Mouse (Mus musculus) testis, adult 2 months (tissue): ENCODE measurements around the gene Kdm4d. TPM values are rescaled to one million over a fixed set of nuclear protein-coding genes. Genes with fewer than 3 reads are reported as not detected.

Experiments used
- H3K27ac ChIP-seq: fragments of 200-500 bp; 2 replicates; pipeline ENCODE4 v1.5.1; 2012; ENCODE audit warnings: low read depth, low read length; ENCODE audit not compliant: control insufficient read depth, insufficient read depth
- H3K27me3 ChIP-seq: fragments of 200-500 bp; 2 replicates; pipeline ENCODE4 v1.6.1; 2012; ENCODE audit warnings: mild to moderate bottlenecking, low read length, moderate library complexity; ENCODE audit not compliant: control insufficient read depth, insufficient read depth
- H3K36me3 ChIP-seq: fragments of 200-500 bp; 2 replicates; pipeline ENCODE4 v1.6.1; 2012; ENCODE audit warnings: mild to moderate bottlenecking, low read length; ENCODE audit not compliant: control insufficient read depth, insufficient read depth
- H3K4me1 ChIP-seq: fragments of 200-500 bp; 2 replicates; pipeline ENCODE4 v1.6.1; 2012; ENCODE audit warnings: low read length; ENCODE audit not compliant: control insufficient read depth, insufficient read depth
- H3K4me3 ChIP-seq: fragments of 200-500 bp; 2 replicates; pipeline ENCODE4 v1.5.1; 2012; ENCODE audit warnings: low read depth, mild to moderate bottlenecking, low read length, moderate library complexity, mixed read lengths; ENCODE audit not compliant: control insufficient read depth
- CTCF ChIP-seq: fragments of 200-500 bp; IDR thresholded peaks from 2 replicates; pipeline ENCODE4 v1.5.1; 2012; ENCODE audit warnings: low read depth, mild to moderate bottlenecking, inconsistent platforms, low read length, moderate library complexity; ENCODE audit not compliant: control insufficient read depth, insufficient read depth, insufficient replicate concordance
- POLR2A ChIP-seq: fragments of 200-500 bp; IDR thresholded peaks from 2 replicates; pipeline ENCODE4 v1.6.1; 2012; ENCODE audit warnings: low read depth, mild to moderate bottlenecking, inconsistent platforms, low read length, moderate library complexity; ENCODE audit not compliant: control insufficient read depth
- polyA plus RNA-seq: library from polyadenylated mRNA; depleted of rRNA; stranded (reverse); fragments of >200 nt; gene quantifications from 2 replicates; pipeline ENCODE4 v1.2.3, GENCODE M21; 2012; rRNA removed

The Kdm4d gene
- polyA plus RNA-seq: 78.0 and 80.1 TPM in 2 replicates

DNA sequence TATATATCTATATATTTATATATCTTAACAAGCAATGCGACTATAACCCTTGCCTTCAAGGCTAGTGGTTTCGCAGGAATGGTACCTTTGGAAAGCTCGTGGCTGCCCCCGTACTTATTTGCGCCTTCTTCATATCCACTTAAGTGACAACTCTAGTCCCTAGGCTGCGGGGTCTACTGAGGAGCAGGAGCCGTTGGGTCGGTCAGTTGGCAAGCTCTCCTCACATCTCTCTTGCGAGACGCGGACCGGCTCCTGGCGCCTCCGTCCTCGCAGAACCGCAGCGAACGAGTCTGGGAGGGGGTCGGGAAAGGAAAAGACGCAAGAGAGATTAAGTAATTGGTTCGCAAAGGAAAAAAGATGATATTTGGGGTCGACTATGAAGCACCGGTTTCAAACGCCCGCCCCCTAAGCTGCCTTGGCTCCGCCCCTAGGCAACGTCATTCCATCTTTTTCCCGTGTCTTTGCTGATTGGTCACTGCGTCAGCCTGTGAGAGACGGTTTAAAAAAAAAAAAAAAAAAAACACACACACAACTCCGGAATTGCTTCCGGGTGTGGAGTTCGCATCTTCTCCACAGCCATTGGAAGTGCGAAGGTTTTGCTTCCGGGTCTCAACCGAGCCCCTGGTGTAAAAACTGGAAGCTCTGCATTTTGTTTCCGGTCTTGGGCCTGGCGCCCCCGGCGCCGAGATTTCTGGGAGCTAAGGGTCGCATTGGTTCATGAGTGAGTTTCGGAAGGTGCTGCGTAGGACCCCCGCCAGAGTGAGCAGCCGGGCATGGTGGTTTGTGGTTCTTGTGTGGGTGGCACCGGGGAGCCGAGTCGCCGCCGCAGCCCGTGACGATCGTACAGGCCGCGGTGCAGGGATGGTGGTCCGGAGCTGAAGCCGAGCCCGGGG is at the start of gene Kdm4d, which contains the start of gene Cwc15:
Kdm4d (minus strand) TSS at position 460 of the 893 bp plus-strand sequence.
Cwc15 (plus strand) TSS at position 595 of the 893 bp plus-strand sequence.
- Histone ChIP-seq H3K4me3 (peak within 1 kb of the TSS; percentile 98), H3K36me3 (peaks cover 2% of the 10 kb centered on the region), H3K27me3 (no peaks in the 10 kb centered on the region), H3K4me1 (no peaks in the 10 kb centered on the region), H3K27ac (peak within 1 kb of the TSS; percentile 98)
- peak; percentile 75 for TF ChIP-seq POLR2A
- no peak for TF ChIP-seq CTCF

DNA sequence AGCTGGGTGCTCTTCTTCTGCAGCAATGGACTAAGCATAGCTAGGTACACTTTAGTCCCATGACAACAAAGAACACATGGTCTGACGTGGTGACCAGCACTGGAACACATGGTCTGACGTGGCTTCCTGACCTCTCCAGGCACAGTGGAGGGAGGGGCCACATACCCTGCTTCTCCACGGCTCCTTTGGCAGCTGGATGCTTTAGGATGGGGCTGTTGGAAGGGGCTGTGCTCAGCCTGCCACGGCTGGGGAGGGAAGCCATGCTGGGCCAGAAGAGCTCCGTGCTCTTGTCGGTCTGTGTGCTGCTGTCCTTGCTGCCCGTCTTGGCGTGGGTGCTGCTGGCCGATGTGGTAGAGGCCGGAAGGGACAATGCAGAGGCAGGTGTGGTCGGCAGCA is 48.1 kb upstream of the Kdm4d start:
- no peaks in the 10 kb centered on the region for H3K36me3 ChIP-seq
- no peaks in the 10 kb centered on the region for H3K27me3 ChIP-seq
- no peak overlapping the region for H3K27ac ChIP-seq
- no peaks in the 10 kb centered on the region; the same call in 1 of the 2 replicates for H3K4me1 ChIP-seq
- no peak overlapping the region for H3K4me3 ChIP-seq
- no peak for TF ChIP-seq POLR2A
- no peak for TF ChIP-seq CTCF

DNA sequence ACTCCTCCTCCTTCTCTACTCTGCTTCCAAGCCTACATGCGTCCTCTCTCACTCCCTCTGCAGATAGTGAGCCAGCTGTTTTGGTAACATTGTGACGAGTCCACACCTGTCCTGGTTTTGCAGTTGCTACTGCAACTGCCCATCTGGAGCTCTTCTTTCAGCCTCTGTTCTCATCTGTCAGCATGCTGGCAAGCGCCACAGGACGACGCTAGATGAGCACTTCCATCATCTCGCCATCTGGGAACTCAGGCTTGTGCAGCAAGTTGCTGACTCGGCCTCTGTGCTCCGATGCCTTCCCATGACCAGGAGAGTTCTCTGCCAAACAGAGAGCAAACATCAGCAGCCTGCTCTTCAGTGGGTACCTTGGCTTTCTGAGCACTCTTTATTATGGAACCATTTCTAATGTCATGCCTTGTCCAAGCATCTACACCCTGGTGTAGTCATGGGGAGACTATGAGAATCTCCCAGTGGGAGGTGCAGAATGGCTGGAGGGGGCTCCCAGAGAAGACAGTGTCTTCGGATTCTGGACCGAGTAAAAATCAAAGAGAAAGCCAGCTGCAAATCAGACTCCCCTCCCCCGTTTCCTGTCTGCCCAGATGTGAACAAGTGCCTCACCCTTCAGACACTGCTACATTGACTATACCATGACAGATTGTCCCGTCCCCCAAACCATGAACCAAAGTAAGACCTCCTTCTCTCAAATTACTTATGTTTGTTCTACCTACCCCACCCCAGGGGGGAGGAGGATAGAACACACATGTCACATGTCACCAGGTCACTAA is 47.5 kb upstream of the Kdm4d start:
- no peak overlapping the region for H3K4me3 ChIP-seq
- H3K4me1 ChIP-seq: no peaks in the 10 kb centered on the region; the same call in 1 of the 2 replicates
- H3K27ac ChIP-seq: no peak overlapping the region
- TF ChIP-seq POLR2A (no peak), CTCF (no peak)
- no peaks in the 10 kb centered on the region for H3K36me3 ChIP-seq
- H3K27me3 ChIP-seq: no peaks in the 10 kb centered on the region

DNA sequence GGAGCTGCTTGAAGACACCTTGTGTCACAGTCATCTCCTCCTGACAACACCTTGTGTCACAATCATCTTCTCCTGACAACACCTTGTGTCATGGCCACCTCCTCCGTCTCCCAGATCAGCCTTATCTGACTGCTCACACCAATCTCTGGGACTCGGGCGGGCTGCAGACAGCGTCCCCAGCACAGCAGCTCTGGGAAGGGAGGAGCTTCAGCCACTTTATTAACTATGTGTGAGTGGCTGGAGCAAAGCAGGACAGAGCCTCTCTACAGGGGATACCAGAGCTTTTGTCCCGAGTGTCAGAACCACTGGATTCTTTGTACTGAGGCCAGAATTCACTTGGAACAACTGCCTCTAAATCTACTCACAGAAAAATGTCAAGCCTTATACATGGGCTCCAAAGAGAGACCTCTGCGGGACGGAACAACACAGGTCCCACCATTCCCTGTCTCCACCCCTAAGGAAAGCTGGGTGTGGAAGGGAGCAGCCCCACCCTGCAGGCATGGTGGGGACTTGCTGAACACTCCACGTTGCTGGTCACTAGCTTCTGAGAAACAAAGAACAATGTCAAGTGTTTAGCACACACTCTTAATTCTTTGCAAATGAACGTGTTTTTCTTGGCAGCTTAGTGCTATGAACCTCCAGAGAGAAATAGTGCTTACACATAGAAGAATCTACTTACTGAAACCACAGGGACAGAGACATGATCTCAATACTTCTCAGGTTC is 43.9 kb upstream of the Kdm4d start:
- Histone ChIP-seq H3K4me1 (no peaks in the 10 kb centered on the region; the same call in 1 of the 2 replicates), H3K4me3 (no peak overlapping the region; the same call in 1 of the 2 replicates), H3K27me3 (no peaks in the 10 kb centered on the region), H3K27ac (no peak overlapping the region; the same call in 1 of the 2 replicates), H3K36me3 (no peaks in the 10 kb centered on the region)
- TF ChIP-seq CTCF (no peak), POLR2A (no peak)

DNA sequence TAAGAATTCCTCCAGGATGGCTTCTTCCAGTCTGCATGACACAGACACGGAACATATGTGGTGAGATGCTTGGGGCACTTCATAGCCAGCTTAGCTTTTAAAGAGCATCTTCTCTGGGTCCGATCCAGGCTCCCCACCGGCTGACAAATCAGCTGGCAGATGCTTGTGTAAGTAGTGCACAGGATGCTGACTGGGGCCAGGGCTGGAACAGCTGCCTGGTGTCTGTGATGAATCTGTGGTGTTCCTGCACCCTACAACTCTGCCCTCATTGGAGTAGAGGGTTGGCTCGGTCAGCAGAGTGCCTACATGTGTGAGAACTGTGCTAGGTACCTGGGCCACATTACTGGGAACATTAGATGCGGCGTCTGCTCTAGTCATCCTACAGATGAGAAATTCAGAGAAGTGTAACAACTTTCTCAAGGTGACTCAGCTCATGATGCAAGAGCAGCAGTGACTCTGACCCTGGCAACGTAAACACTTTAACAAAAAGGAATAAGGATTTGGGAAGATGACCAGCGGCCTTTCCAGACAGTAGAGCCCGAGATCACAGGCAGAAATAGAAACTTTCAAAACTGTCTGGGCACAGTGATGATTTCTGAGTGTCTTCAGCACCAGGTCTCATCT is 34.7 kb upstream of the Kdm4d start:
- TF ChIP-seq CTCF (no peak), POLR2A (no peak)
- H3K4me3 ChIP-seq: no peak overlapping the region

DNA sequence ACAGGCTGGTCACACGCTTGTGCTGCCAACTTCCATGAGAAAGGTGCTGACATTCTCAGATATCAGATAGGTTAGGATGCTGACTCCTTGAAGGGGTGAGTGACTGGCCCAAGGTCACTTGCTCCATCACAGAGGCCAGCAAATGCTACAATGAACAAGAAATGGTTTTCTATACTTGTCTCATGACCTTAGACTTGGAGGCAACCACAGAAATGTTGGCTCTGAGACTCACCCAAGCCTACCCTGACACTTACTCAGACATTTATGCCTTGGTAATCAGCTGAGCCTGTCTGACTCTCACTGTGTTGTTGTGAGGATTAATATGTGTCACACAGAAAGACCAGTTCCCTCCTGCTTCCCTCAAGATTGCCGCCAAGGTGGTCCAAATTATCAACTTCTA is 33.4 kb upstream of the Kdm4d start:
- no peak overlapping the region for H3K27ac ChIP-seq
- H3K27me3 ChIP-seq: no peaks in the 10 kb centered on the region
- no peak overlapping the region for H3K4me3 ChIP-seq
- no peak for TF ChIP-seq CTCF
- TF ChIP-seq POLR2A: no peak
- H3K4me1 ChIP-seq: peaks cover 3% of the 10 kb centered on the region
- no peaks in the 10 kb centered on the region for H3K36me3 ChIP-seq

More for the DNA sequence above, 34.7 kb upstream of the Kdm4d start:
- H3K4me1 ChIP-seq: peaks cover 3% of the 10 kb centered on the region
- no peak overlapping the region for H3K27ac ChIP-seq
- H3K36me3 ChIP-seq: no peaks in the 10 kb centered on the region
- no peaks in the 10 kb centered on the region for H3K27me3 ChIP-seq
